Mouse (Mus musculus) CD4-positive, CD25-positive, alpha-beta regulatory T cell, adult 9 weeks (primary cell): ENCODE measurements around the gene Elk1. TPM values are rescaled to one million over a fixed set of nuclear protein-coding genes. Genes with fewer than 3 reads are reported as not detected.

Experiments
- polyA plus RNA-seq: library from polyadenylated mRNA; unstranded; fragments of 100-300 nt; shearing (Covaris generic); gene quantifications from one replicate; pipeline ENCODE4 v1.2.1, GENCODE M21; 2017

Gene Elk1
- polyA plus RNA-seq = 7.3 TPM

GRCm38 (mm10) chrX:20950191-20950880 lies at the start of gene Elk1:
TSS of gene Elk1 (minus strand) at chrX:20950608.

GRCm38 (mm10) chrX:20961477-20962378 lies 11.3 kb upstream of the Elk1 start, which contains the start of gene Uxt:
TSS of gene Uxt (minus strand) at chrX:20962017.

GRCm38 (mm10) chrX:20931364-20931763 lies 19.0 kb downstream of the Elk1 start, which contains the start of gene Cfp:
TSS of gene Cfp (minus strand) at chrX:20931555.

GRCm38 (mm10) chrX:20920844-20921364 lies 29.5 kb downstream of the Elk1 start, which contains the start of gene Syn1:
TSS of gene Syn1 (minus strand) at chrX:20921004.

Other genes starting within 250 kb of the Elk1 start
- 24.0 TPM for gene Usp11, start 246.7 kb downstream of the Elk1 start, polyA plus RNA-seq
- 202 TPM for gene Araf, start 152.8 kb downstream of the Elk1 start, polyA plus RNA-seq
- not detected for gene Timp1, start 80.4 kb downstream of the Elk1 start, polyA plus RNA-seq
- 0.09 TPM for gene Syn1, start 29.6 kb downstream of the Elk1 start, polyA plus RNA-seq
- gene Cfp, start 19.1 kb downstream of the Elk1 start, polyA plus RNA-seq = 4.9 TPM
- 53.6 TPM for gene Uxt, start 11.4 kb upstream of the Elk1 start, polyA plus RNA-seq
- gene Zfp182, start 111.7 kb upstream of the Elk1 start, polyA plus RNA-seq = 17.4 TPM
- gene Spaca5, start 117.8 kb upstream of the Elk1 start, polyA plus RNA-seq = not detected
- gene Zfp300, start 138.9 kb upstream of the Elk1 start, polyA plus RNA-seq = 3.1 TPM
- not detected for gene Ssxa1, start 165.2 kb upstream of the Elk1 start, polyA plus RNA-seq
- gene Gm21876, start 225.0 kb upstream of the Elk1 start, polyA plus RNA-seq = not detected